Mouse (Mus musculus) kidney, embryonic 16.5 days (tissue): ENCODE measurements around the gene Gm21992. TPM values are rescaled to one million over a fixed set of nuclear protein-coding genes. Genes with fewer than 3 reads are reported as not detected.

Experiments
- ATAC-seq: fragments of 200-750 bp; cut with Nextera tagmentation; 2 replicates; pipeline ENCODE4 v1.8.0; 2017; ENCODE audit warnings: moderate TSS enrichment; ENCODE audit not compliant: low FRiP score, low TSS enrichment
- H3K27ac ChIP-seq: fragments of 300-500 bp; sonication (generic); 2 replicates; pipeline ENCODE4 v1.5.1; 2014; ENCODE audit warnings: low read length
- H3K27me3 ChIP-seq: fragments of 300-500 bp; sonication (generic); 2 replicates; pipeline ENCODE4 v1.6.1; 2014; ENCODE audit warnings: low read length, control low read depth, mixed read lengths; ENCODE audit not compliant: insufficient read depth
- H3K36me3 ChIP-seq: fragments of 300-500 bp; sonication (generic); 2 replicates; pipeline ENCODE4 v1.6.1; 2014; ENCODE audit warnings: low read length, control low read depth, mixed read lengths; ENCODE audit not compliant: insufficient read depth
- H3K4me1 ChIP-seq: fragments of 300-500 bp; sonication (generic); 2 replicates; pipeline ENCODE4 v1.6.1; 2014; ENCODE audit warnings: low read length, control low read depth, mixed read lengths; ENCODE audit not compliant: insufficient read depth
- H3K4me2 ChIP-seq: fragments of 300-500 bp; sonication (generic); replicated peaks from 2 replicates; pipeline ENCODE4 v1.6.1; 2014; ENCODE audit warnings: low read depth, low read length
- H3K4me3 ChIP-seq: fragments of 300-500 bp; sonication (generic); 2 replicates; pipeline ENCODE4 v1.5.1; 2014; ENCODE audit warnings: mild to moderate bottlenecking, low read length
- H3K9ac ChIP-seq: fragments of 300-500 bp; sonication (generic); replicated peaks from 2 replicates; pipeline ENCODE4 v1.6.1; 2014; ENCODE audit warnings: low read length
- H3K9me3 ChIP-seq: fragments of 300-500 bp; sonication (generic); 2 replicates; pipeline ENCODE4 v1.6.1; 2016; ENCODE audit warnings: low read length, control low read depth
- WGBS: fragments of 180-500 bp; shearing (Covaris S2); extraction: QIAGEN DNeasy Blood & Tissue Kit; methylation state at CpG from one replicate; pipeline ENCODE4 v1.1.7; 2014; 5-methylcytosine and 5-hydroxymethylcytosine counted together
- polyA plus RNA-seq: library from polyadenylated mRNA; unstranded; fragments of >200 nt; fragmentation: Nextera tagmentation; extraction: Ambion mirVana; gene quantifications from 2 replicates; pipeline ENCODE4 v1.2.1, GENCODE M21; 2015

Gm21992 gene
- polyA plus RNA-seq, 1 experiment from 2014 or later: 30.4 TPM

GRCm38 (mm10) chr19:4720112-4720511 is 91.3 kb downstream of the Gm21992 start:
- peak overlapping the region; percentile 37; the same call in 1 of the 2 replicates for H3K9ac ChIP-seq
- no peaks in the 10 kb centered on the region for H3K9me3 ChIP-seq
- no peak for ATAC-seq
- 78% methylated on average over 15 of the region's 15 CpGs for WGBS
- H3K4me3 ChIP-seq: peak overlapping the region; percentile 30; the same call in 1 of the 2 replicates
- H3K36me3 ChIP-seq: no peaks in the 10 kb centered on the region
- H3K4me2 ChIP-seq: peak overlapping the region; percentile 42
- peaks cover 29% of the 10 kb centered on the region for H3K4me1 ChIP-seq
- H3K27me3 ChIP-seq: 0 out of 2 replicates have a peak, but pooled peaks cover under 1% of the 10 kb centered on the region
- peak overlapping the region; percentile 84 for H3K27ac ChIP-seq

GRCm38 (mm10) chr19:4719351-4719764 is 92.1 kb downstream of the Gm21992 start:
- peak overlapping the region; percentile 42 for H3K4me2 ChIP-seq
- H3K27me3 ChIP-seq: peaks cover 8% of the 10 kb centered on the region
- no peaks in the 10 kb centered on the region for H3K36me3 ChIP-seq
- H3K9ac ChIP-seq: 0 out of 2 replicates have a peak overlapping the region, but pooled peaks have one; percentile 18
- peaks cover 29% of the 10 kb centered on the region for H3K4me1 ChIP-seq
- H3K9me3 ChIP-seq: no peaks in the 10 kb centered on the region
- H3K27ac ChIP-seq: peak overlapping the region; percentile 84
- ATAC-seq: peak; percentile 91
- H3K4me3 ChIP-seq: no peak overlapping the region
- WGBS: 8% methylated on average over 5 of the region's 5 CpGs

GRCm38 (mm10) chr19:4718716-4719115 is 92.7 kb downstream of the Gm21992 start:
- no peak for ATAC-seq

GRCm38 (mm10) chr19:4717281-4717680 is 94.1 kb downstream of the Gm21992 start:
- no peak for ATAC-seq
- no peak overlapping the region for H3K4me2 ChIP-seq
- H3K36me3 ChIP-seq: no peaks in the 10 kb centered on the region
- no peaks in the 10 kb centered on the region for H3K9me3 ChIP-seq
- WGBS: 97% methylated on average over 2 of the region's 2 CpGs
- peaks cover 30% of the 10 kb centered on the region for H3K4me1 ChIP-seq
- no peak overlapping the region for H3K9ac ChIP-seq
- no peak overlapping the region for H3K4me3 ChIP-seq
- H3K27me3 ChIP-seq: peaks cover 29% of the 10 kb centered on the region
- H3K27ac ChIP-seq: no peak overlapping the region

More at GRCm38 (mm10) chr19:4718716-4719115, 92.7 kb downstream of the Gm21992 start:
- Histone ChIP-seq H3K9me3 (no peaks in the 10 kb centered on the region), H3K4me1 (peaks cover 29% of the 10 kb centered on the region), H3K27me3 (peaks cover 15% of the 10 kb centered on the region), H3K4me2 (peak overlapping the region; percentile 42), H3K9ac (peak overlapping the region; percentile 18; the same call in 1 of the 2 replicates), H3K27ac (peak overlapping the region; percentile 35; the same call in 1 of the 2 replicates), H3K4me3 (peak overlapping the region; percentile 1; the same call in 1 of the 2 replicates), H3K36me3 (no peaks in the 10 kb centered on the region)
- WGBS: 28% methylated on average over 12 of the region's 12 CpGs

GRCm38 (mm10) chr19:4716756-4717155 is 94.7 kb downstream of the Gm21992 start:
- H3K9ac ChIP-seq: no peak overlapping the region
- no peak overlapping the region for H3K4me2 ChIP-seq
- peaks cover 33% of the 10 kb centered on the region for H3K4me1 ChIP-seq
- ATAC-seq: no peak
- no peak overlapping the region for H3K27ac ChIP-seq
- H3K27me3 ChIP-seq: peaks cover 34% of the 10 kb centered on the region
- H3K9me3 ChIP-seq: no peaks in the 10 kb centered on the region
- 95% methylated on average over 14 of the region's 14 CpGs for WGBS
- no peak overlapping the region for H3K4me3 ChIP-seq
- no peaks in the 10 kb centered on the region for H3K36me3 ChIP-seq

GRCm38 (mm10) chr19:4713886-4714285 is 97.5 kb downstream of the Gm21992 start:
- peaks cover 52% of the 10 kb centered on the region for H3K27me3 ChIP-seq

GRCm38 (mm10) chr19:4712781-4713526 is 98.5 kb downstream of the Gm21992 start:
- Histone ChIP-seq H3K4me2 (peak overlapping the region; percentile 100), H3K27ac (no peak overlapping the region), H3K9me3 (no peaks in the 10 kb centered on the region), H3K36me3 (no peaks in the 10 kb centered on the region), H3K4me1 (peaks cover 13% of the 10 kb centered on the region), H3K4me3 (peak overlapping the region; percentile 68), H3K9ac (no peak overlapping the region; the same call in 1 of the 2 replicates), H3K27me3 (peaks cover 52% of the 10 kb centered on the region)
- 43% methylated on average over 13 of the region's 13 CpGs for WGBS
- ATAC-seq: no peak

More at GRCm38 (mm10) chr19:4713886-4714285, 97.5 kb downstream of the Gm21992 start:
- H3K4me1 ChIP-seq: peaks cover 22% of the 10 kb centered on the region
- no peak overlapping the region for H3K9ac ChIP-seq
- no peak overlapping the region for H3K4me3 ChIP-seq
- H3K4me2 ChIP-seq: no peak overlapping the region
- H3K27ac ChIP-seq: no peak overlapping the region
- H3K36me3 ChIP-seq: no peaks in the 10 kb centered on the region
- 77% methylated on average over 3 of the region's 3 CpGs for WGBS
- ATAC-seq: no peak
- no peaks in the 10 kb centered on the region for H3K9me3 ChIP-seq

- peaks cover 13% of the 10 kb centered on the region for H3K4me1 ChIP-seq
- H3K27me3 ChIP-seq: peaks cover 52% of the 10 kb centered on the region
- ATAC-seq: 0 out of 2 replicates have a peak, but pooled peaks have one; percentile 51
- under 1% methylated on average over 60 of the region's 60 CpGs for WGBS
- H3K4me3 ChIP-seq: peak overlapping the region; percentile 68
- no peaks in the 10 kb centered on the region for H3K36me3 ChIP-seq
- peak overlapping the region; percentile 100 for H3K4me2 ChIP-seq
- no peak overlapping the region for H3K27ac ChIP-seq
- peak overlapping the region; percentile 65 for H3K9ac ChIP-seq
- H3K9me3 ChIP-seq: no peaks in the 10 kb centered on the region
Measured at GRCm38 (mm10) chr19:4712156-4712780, 99.1 kb downstream of the Gm21992 start.

GRCm38 (mm10) chr19:4711601-4712155 is 99.7 kb downstream of the Gm21992 start:
- H3K4me2 ChIP-seq: peak overlapping the region; percentile 100
- WGBS: under 1% methylated on average over 60 of the region's 65 CpGs
- peak overlapping the region; percentile 65 for H3K9ac ChIP-seq
- H3K27me3 ChIP-seq: peaks cover 52% of the 10 kb centered on the region
- no peaks in the 10 kb centered on the region for H3K9me3 ChIP-seq
- peaks cover 13% of the 10 kb centered on the region for H3K4me1 ChIP-seq
- peak overlapping the region; percentile 68 for H3K4me3 ChIP-seq
- ATAC-seq: 0 out of 2 replicates have a peak, but pooled peaks have one; percentile 27
- no peaks in the 10 kb centered on the region for H3K36me3 ChIP-seq
- H3K27ac ChIP-seq: no peak overlapping the region
